Mouse (Mus musculus) erythroblast, embryonic 14.5 days (primary cell): Measurements from ENCODE around the gene Tnfrsf1b.

Source experiments
- GATA1 ChIP-seq: IDR thresholded peaks from 2 replicates; pipeline ENCODE4 v1.6.1; 2012; ENCODE audit warnings: low read length, inconsistent platforms, mixed read lengths
- TAL1 ChIP-seq: IDR thresholded peaks from 3 replicates; pipeline ENCODE4 v1.6.1; 2012; ENCODE audit warnings: low read length, inconsistent platforms, mixed read lengths

- TF ChIP-seq GATA1 (no peak), TAL1 (no peak)
Measured at GRCm38 (mm10) chr4:145201424-145201823, 45.2 kb downstream of the Tnfrsf1b start.
